Mouse (Mus musculus) lung, embryonic 16.5 days (tissue): Measurements from ENCODE around the gene Wdr61. TPM values are rescaled to one million over a fixed set of nuclear protein-coding genes. Genes with fewer than 3 reads are reported as not detected.

ENCODE experiments used
- ATAC-seq: fragments of 200-750 bp; cut with Nextera tagmentation; 2 replicates; pipeline ENCODE4 v1.8.0; 2017; ENCODE audit warnings: low read depth, mild to moderate bottlenecking, moderate library complexity
- H3K27ac ChIP-seq: fragments of 300-500 bp; sonication (generic); 2 replicates; pipeline ENCODE4 v1.5.1; 2014; ENCODE audit warnings: mild to moderate bottlenecking, control low read depth, low read length
- H3K27me3 ChIP-seq: fragments of 300-500 bp; sonication (generic); 2 replicates; pipeline ENCODE4 v1.6.1; 2014; ENCODE audit warnings: low read depth, low read length, mixed read lengths; ENCODE audit not compliant: control insufficient read depth, insufficient read depth
- H3K36me3 ChIP-seq: fragments of 300-500 bp; sonication (generic); 2 replicates; pipeline ENCODE4 v1.6.1; 2014; ENCODE audit warnings: low read length; ENCODE audit not compliant: control insufficient read depth, insufficient read depth
- H3K4me1 ChIP-seq: fragments of 300-500 bp; sonication (generic); replicated peaks from 2 replicates; pipeline ENCODE4 v1.6.1; 2014; ENCODE audit warnings: low read length, mixed read lengths; ENCODE audit not compliant: control insufficient read depth, insufficient read depth
- H3K4me2 ChIP-seq: fragments of 300-500 bp; sonication (generic); 2 replicates; pipeline ENCODE4 v1.6.1; 2014; ENCODE audit warnings: low read depth, low read length, control low read depth
- H3K4me3 ChIP-seq: fragments of 300-500 bp; sonication (generic); 2 replicates; pipeline ENCODE4 v1.5.1; 2014; ENCODE audit warnings: mild to moderate bottlenecking, low read length, control low read depth
- H3K9ac ChIP-seq: fragments of 300-500 bp; sonication (generic); 2 replicates; pipeline ENCODE4 v1.6.1; 2014; ENCODE audit warnings: low read length, control low read depth
- H3K9me3 ChIP-seq: fragments of 300-500 bp; sonication (generic); 2 replicates; pipeline ENCODE4 v1.6.1; 2016; ENCODE audit warnings: low read length; ENCODE audit not compliant: control insufficient read depth
- WGBS: fragments of 180-500 bp; shearing (Covaris S2); extraction: QIAGEN DNeasy Blood & Tissue Kit; methylation state at CpG from one replicate; pipeline ENCODE4 v1.1.7; 2014; 5-methylcytosine and 5-hydroxymethylcytosine counted together
- polyA plus RNA-seq: library from polyadenylated mRNA; unstranded; fragments of >200 nt; fragmentation: Nextera tagmentation; extraction: Ambion mirVana; gene quantifications from 2 replicates; pipeline ENCODE4 v1.2.1, GENCODE M21; 2015

The Wdr61 gene
- polyA plus RNA-seq, 1 experiment from 2014 or later, result 146 TPM

- peak overlapping the region; percentile 66 for H3K4me2 ChIP-seq
- peak overlapping the region; percentile 43; the same call in 1 of the 2 replicates for H3K4me3 ChIP-seq
- H3K9ac ChIP-seq, result no peak overlapping the region
- no peaks in the 10 kb centered on the region for H3K36me3 ChIP-seq
- H3K27me3 ChIP-seq, result peaks cover 42% of the 10 kb centered on the region
- no peaks in the 10 kb centered on the region for H3K9me3 ChIP-seq
- WGBS, result 26% methylated on average over 12 of the region's 12 CpGs
- no peak overlapping the region for H3K27ac ChIP-seq
- peaks cover 17% of the 10 kb centered on the region for H3K4me1 ChIP-seq
- no peak for ATAC-seq
These were observed 29.8 kb upstream of the Wdr61 start for GRCm38 (mm10) chr9:54764091-54764490.

- Histone ChIP-seq H3K27ac (no peak overlapping the region), H3K9ac (no peak overlapping the region), H3K4me3 (no peak overlapping the region), H3K4me2 (no peak overlapping the region), H3K4me1 (peaks cover 4% of the 10 kb centered on the region), H3K36me3 (no peaks in the 10 kb centered on the region), H3K27me3 (peaks cover 21% of the 10 kb centered on the region), H3K9me3 (no peaks in the 10 kb centered on the region)
- WGBS, result 25% methylated on average over 6 of the region's 6 CpGs
- 0 out of 2 replicates have a peak, but pooled peaks have one; percentile 47 for ATAC-seq
These were observed 25.3 kb upstream of the Wdr61 start for GRCm38 (mm10) chr9:54759592-54759991.

- H3K4me3 ChIP-seq, result no peak overlapping the region
- H3K27ac ChIP-seq, result no peak overlapping the region
- no peaks in the 10 kb centered on the region for H3K4me1 ChIP-seq
- no peak for ATAC-seq
- H3K36me3 ChIP-seq, result no peaks in the 10 kb centered on the region
- 36% methylated on average over 11 of the region's 11 CpGs for WGBS
- no peak overlapping the region for H3K9ac ChIP-seq
- H3K4me2 ChIP-seq, result no peak overlapping the region
- H3K9me3 ChIP-seq, result no peaks in the 10 kb centered on the region
- H3K27me3 ChIP-seq, result peaks cover 3% of the 10 kb centered on the region; the same call in 1 of the 2 replicates
These were observed 18.6 kb upstream of the Wdr61 start for GRCm38 (mm10) chr9:54752944-54753295.

- WGBS, result 22% methylated on average over 21 of the region's 21 CpGs
- no peaks in the 10 kb centered on the region for H3K36me3 ChIP-seq
- H3K4me2 ChIP-seq, result no peak overlapping the region
- no peak for ATAC-seq
- H3K4me1 ChIP-seq, result no peaks in the 10 kb centered on the region
- H3K9me3 ChIP-seq, result no peaks in the 10 kb centered on the region
- H3K4me3 ChIP-seq, result no peak overlapping the region
- no peak overlapping the region for H3K27ac ChIP-seq
- H3K27me3 ChIP-seq, result peaks cover 3% of the 10 kb centered on the region; the same call in 1 of the 2 replicates
- H3K9ac ChIP-seq, result no peak overlapping the region
These were observed 18.1 kb upstream of the Wdr61 start for GRCm38 (mm10) chr9:54752201-54752943.

- ATAC-seq, result no peak
- Histone ChIP-seq H3K9ac (no peak overlapping the region), H3K27me3 (peaks cover 3% of the 10 kb centered on the region; the same call in 1 of the 2 replicates), H3K4me3 (no peak overlapping the region), H3K4me1 (no peaks in the 10 kb centered on the region), H3K4me2 (no peak overlapping the region), H3K27ac (no peak overlapping the region), H3K36me3 (no peaks in the 10 kb centered on the region), H3K9me3 (no peaks in the 10 kb centered on the region)
- WGBS, result 77% methylated on average over 2 of the region's 2 CpGs
These were observed 17.4 kb upstream of the Wdr61 start for GRCm38 (mm10) chr9:54751684-54752083.

GRCm38 (mm10) chr9:54750215-54750981 lies 16.1 kb upstream of the Wdr61 start:
- Histone ChIP-seq H3K27me3 (peaks cover 3% of the 10 kb centered on the region; the same call in 1 of the 2 replicates), H3K4me3 (no peak overlapping the region), H3K9ac (no peak overlapping the region), H3K4me2 (no peak overlapping the region), H3K9me3 (no peaks in the 10 kb centered on the region), H3K4me1 (no peaks in the 10 kb centered on the region), H3K27ac (no peak overlapping the region), H3K36me3 (no peaks in the 10 kb centered on the region)
- no peak for ATAC-seq
- WGBS, result 67% methylated on average over 7 of the region's 7 CpGs

- Histone ChIP-seq H3K9me3 (no peaks in the 10 kb centered on the region), H3K4me1 (no peaks in the 10 kb centered on the region), H3K27me3 (no peaks in the 10 kb centered on the region), H3K9ac (no peak overlapping the region), H3K36me3 (no peaks in the 10 kb centered on the region), H3K4me2 (no peak overlapping the region), H3K27ac (no peak overlapping the region), H3K4me3 (no peak overlapping the region)
- no peak for ATAC-seq
- whole genome bisulfite sequencing, result 49% methylated on average over 13 of the region's 13 CpGs
These were observed 11.5 kb upstream of the Wdr61 start for GRCm38 (mm10) chr9:54745740-54746370.

GRCm38 (mm10) chr9:54743891-54744290 lies 9.6 kb upstream of the Wdr61 start:
- no peaks in the 10 kb centered on the region for H3K4me1 ChIP-seq
- 61% methylated on average over 4 of the region's 4 CpGs for WGBS
- no peak overlapping the region for H3K9ac ChIP-seq
- no peaks in the 10 kb centered on the region for H3K27me3 ChIP-seq
- H3K9me3 ChIP-seq, result no peaks in the 10 kb centered on the region
- H3K36me3 ChIP-seq, result no peaks in the 10 kb centered on the region
- H3K4me2 ChIP-seq, result no peak overlapping the region
- no peak for ATAC-seq
- no peak overlapping the region for H3K4me3 ChIP-seq
- H3K27ac ChIP-seq, result no peak overlapping the region

GRCm38 (mm10) chr9:54738376-54738775 lies 4.1 kb upstream of the Wdr61 start:
- Histone ChIP-seq H3K4me2 (no peak overlapping the region), H3K27me3 (no peaks in the 10 kb centered on the region), H3K4me1 (peaks cover 6% of the 10 kb centered on the region), H3K4me3 (no peak overlapping the region), H3K9ac (no peak overlapping the region), H3K27ac (no peak overlapping the region), H3K9me3 (no peaks in the 10 kb centered on the region), H3K36me3 (no peaks in the 10 kb centered on the region)
- WGBS, result 20% methylated on average over 3 of the region's 3 CpGs
- ATAC-seq, result no peak
